Mouse (Mus musculus) limb, embryonic 13.5 days (tissue): ENCODE measurements at regions not wholly inside any gene's neighbourhood (a gene's known extent, or its start where the extent isn't known, plus 50 kb on each side); places are given as distances from the start of the nearest gene placed in this dataset.

Source experiments
- ATAC-seq: fragments of 200-750 bp; cut with Nextera tagmentation; 2 replicates; pipeline ENCODE4 v1.8.0; 2017; ENCODE audit warnings: low read depth, moderate number of reproducible peaks, moderate TSS enrichment; ENCODE audit not compliant: low FRiP score
- H3K27ac ChIP-seq: fragments of 300-500 bp; sonication (generic); 2 replicates; pipeline ENCODE4 v1.5.1; 2015; ENCODE audit warnings: inconsistent platforms, mild to moderate bottlenecking, moderate library complexity
- H3K27me3 ChIP-seq: fragments of 300-500 bp; sonication (generic); 2 replicates; pipeline ENCODE4 v1.6.1; 2015; ENCODE audit warnings: mild to moderate bottlenecking, inconsistent platforms
- H3K36me3 ChIP-seq: fragments of 300-500 bp; sonication (generic); 2 replicates; pipeline ENCODE4 v1.6.1; 2015; ENCODE audit warnings: inconsistent platforms, mild to moderate bottlenecking, moderate library complexity
- H3K4me1 ChIP-seq: fragments of 300-500 bp; sonication (generic); 2 replicates; pipeline ENCODE4 v1.6.1; 2015; ENCODE audit warnings: inconsistent platforms
- H3K4me2 ChIP-seq: fragments of 300-500 bp; sonication (generic); replicated peaks from 2 replicates; pipeline ENCODE4 v1.6.1; 2015; ENCODE audit warnings: inconsistent platforms, mild to moderate bottlenecking, moderate library complexity
- H3K4me3 ChIP-seq: fragments of 300-500 bp; sonication (generic); 2 replicates; pipeline ENCODE4 v1.5.1; 2015; ENCODE audit warnings: moderate library complexity, mild to moderate bottlenecking, inconsistent platforms
- H3K9ac ChIP-seq: fragments of 300-500 bp; sonication (generic); 2 replicates; pipeline ENCODE4 v1.6.1; 2015; ENCODE audit warnings: mild to moderate bottlenecking, inconsistent platforms
- H3K9me3 ChIP-seq: fragments of 300-500 bp; sonication (generic); 2 replicates; pipeline ENCODE4 v1.6.1; 2016; ENCODE audit warnings: inconsistent platforms
- WGBS: fragments of 180-500 bp; shearing (Covaris S2); methylation state at CpG from one replicate; pipeline ENCODE4 v1.1.7; 2015; 5-methylcytosine and 5-hydroxymethylcytosine counted together

DNA sequence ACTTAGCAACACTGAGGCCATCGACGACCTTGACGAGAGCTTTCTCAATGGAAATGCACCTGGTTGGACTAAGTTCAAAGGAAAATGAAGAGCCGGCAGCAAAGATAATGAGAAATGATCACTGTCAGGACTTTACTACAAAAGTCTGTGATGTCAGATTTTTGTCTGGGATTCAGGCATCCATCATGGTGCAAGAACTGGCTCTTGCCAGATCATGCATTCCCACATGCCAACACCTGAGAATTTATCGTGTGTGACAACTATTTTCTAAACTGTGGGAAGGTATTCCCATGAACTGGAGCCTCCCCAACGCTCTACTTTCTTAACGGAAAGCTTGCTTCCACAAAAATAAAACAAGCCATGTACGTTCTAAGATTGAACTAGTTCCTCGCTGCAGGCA is 58.1 kb downstream of the Irx6 start:
- Histone ChIP-seq H3K9ac (no peak overlapping the region), H3K36me3 (no peaks in the 10 kb centered on the region), H3K4me1 (peaks cover 18% of the 10 kb centered on the region), H3K4me3 (no peak overlapping the region), H3K27me3 (peaks cover 3% of the 10 kb centered on the region), H3K4me2 (no peak overlapping the region), H3K27ac (no peak overlapping the region), H3K9me3 (no peaks in the 10 kb centered on the region)
- WGBS = 79% methylated on average over 9 of the region's 9 CpGs
- ATAC-seq = no peak

GRCm38 (mm10) chr8:92735646-92736045 is 61.6 kb downstream of the Irx6 start:
- 49% methylated on average over 9 of the region's 9 CpGs for WGBS
- no peak overlapping the region for H3K4me3 ChIP-seq
- ATAC-seq = no peak
- H3K27ac ChIP-seq = no peak overlapping the region
- H3K36me3 ChIP-seq = no peaks in the 10 kb centered on the region
- H3K27me3 ChIP-seq = no peaks in the 10 kb centered on the region
- no peak overlapping the region for H3K4me2 ChIP-seq
- no peak overlapping the region for H3K9ac ChIP-seq
- peaks cover 15% of the 10 kb centered on the region for H3K4me1 ChIP-seq
- no peaks in the 10 kb centered on the region for H3K9me3 ChIP-seq

- H3K9me3 ChIP-seq = no peaks in the 10 kb centered on the region
- no peak overlapping the region for H3K27ac ChIP-seq
- 19% methylated on average over 1 of the region's 1 CpGs for WGBS
- peaks cover 12% of the 10 kb centered on the region for H3K4me1 ChIP-seq
- H3K9ac ChIP-seq = no peak overlapping the region
- H3K4me3 ChIP-seq = no peak overlapping the region
- H3K4me2 ChIP-seq = no peak overlapping the region
- H3K36me3 ChIP-seq = no peaks in the 10 kb centered on the region
- no peaks in the 10 kb centered on the region for H3K27me3 ChIP-seq
- ATAC-seq = no peak
These were observed 64.0 kb downstream of the Irx6 start for GRCm38 (mm10) chr8:92738080-92738479.

DNA sequence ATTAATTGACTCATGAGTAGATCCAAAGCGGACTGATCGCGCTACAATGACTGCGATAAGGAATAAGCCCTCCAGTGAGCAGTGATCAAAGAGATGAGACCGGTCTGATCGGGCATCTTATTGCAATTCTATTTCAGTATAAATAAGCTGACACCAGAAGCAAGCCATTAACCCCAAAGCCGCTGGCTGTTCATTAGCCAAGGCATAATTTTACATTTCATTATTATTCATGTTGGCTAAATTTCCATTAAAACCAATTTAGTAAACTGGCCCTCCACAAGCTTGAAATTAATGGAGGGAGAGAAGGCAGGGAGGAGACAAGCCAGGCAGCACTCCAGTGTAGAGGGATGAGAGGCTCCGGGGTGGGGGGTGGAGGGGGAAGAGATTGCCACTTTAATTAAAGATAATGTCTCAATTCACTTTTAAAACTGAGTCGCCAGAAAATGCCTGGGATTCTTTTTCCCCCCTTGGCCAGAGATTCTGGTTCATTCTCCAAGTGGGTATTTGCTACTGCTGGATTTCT is 66.3 kb downstream of the Irx6 start:
- Histone ChIP-seq H3K9me3 (no peaks in the 10 kb centered on the region), H3K27me3 (no peaks in the 10 kb centered on the region), H3K9ac (no peak overlapping the region), H3K4me1 (peaks cover 9% of the 10 kb centered on the region), H3K27ac (no peak overlapping the region), H3K4me2 (no peak overlapping the region), H3K36me3 (no peaks in the 10 kb centered on the region), H3K4me3 (no peak overlapping the region)
- ATAC-seq = no peak
- 79% methylated on average over 9 of the region's 9 CpGs for WGBS

DNA sequence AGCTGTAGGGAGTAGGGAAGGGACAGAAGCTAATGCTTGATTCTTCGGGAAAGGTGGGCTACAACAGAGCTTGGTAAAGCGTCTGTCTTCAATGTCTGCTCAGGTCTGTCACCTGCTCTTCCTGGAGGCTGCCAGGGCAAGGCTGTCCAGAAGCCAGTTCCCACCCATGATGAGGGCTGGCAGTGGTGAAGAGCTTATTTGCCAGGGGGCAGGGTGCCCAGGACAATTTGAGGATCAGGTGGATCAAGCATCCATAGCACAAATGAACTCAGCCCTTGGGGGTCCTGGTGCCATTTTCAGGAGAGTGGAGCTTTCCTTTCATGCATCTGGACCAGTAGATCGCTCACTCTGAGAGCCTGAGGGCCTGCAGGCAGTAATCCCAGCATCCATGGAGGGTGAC is 67.7 kb downstream of the Irx6 start:
- no peak overlapping the region for H3K9ac ChIP-seq
- no peaks in the 10 kb centered on the region for H3K9me3 ChIP-seq
- no peak overlapping the region for H3K4me3 ChIP-seq
- no peaks in the 10 kb centered on the region for H3K4me1 ChIP-seq
- H3K27me3 ChIP-seq = no peaks in the 10 kb centered on the region
- H3K4me2 ChIP-seq = no peak overlapping the region
- H3K27ac ChIP-seq = no peak overlapping the region
- WGBS = 80% methylated on average over 3 of the region's 3 CpGs
- H3K36me3 ChIP-seq = no peaks in the 10 kb centered on the region
- no peak for ATAC-seq

DNA sequence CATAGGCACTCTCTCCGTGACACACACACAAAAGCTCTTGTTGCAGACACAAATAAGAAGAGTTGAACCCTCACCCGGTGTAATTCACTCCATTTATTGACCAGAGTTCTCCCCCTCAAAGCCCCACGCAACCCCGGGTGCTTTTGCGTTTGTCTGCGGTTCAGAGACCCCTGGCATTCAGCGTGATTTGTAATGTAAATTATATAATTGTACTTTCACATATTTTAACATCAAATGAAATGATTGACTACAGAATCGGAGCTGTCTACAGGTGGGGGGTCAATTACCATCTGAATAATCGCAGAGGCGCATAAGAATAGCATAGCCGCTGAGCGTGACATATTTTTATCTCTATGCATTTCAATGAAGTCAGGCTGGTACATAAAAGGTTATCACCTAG is 69.0 kb downstream of the Irx6 start:
- ATAC-seq = no peak
- WGBS = 67% methylated on average over 12 of the region's 12 CpGs

DNA sequence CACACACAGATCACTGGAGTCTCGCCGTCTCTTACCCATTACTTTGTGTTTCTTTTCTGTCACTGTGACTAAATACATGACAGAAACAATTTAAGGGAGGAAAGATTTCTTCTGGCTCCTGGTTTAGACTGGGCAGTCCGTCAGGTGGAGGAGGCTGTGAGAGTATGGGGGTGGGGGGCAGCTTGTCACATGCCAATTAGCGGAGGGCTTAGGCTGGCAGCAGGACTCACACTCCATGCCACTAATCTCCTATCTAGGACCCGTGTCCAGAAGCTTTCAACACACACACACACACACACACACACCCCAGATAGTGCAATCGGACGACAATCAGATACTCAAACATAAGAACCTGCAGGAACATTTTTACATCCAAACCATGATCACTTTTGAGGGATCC is 73.0 kb downstream of the Irx6 start:
- Histone ChIP-seq H3K4me3 (no peak overlapping the region), H3K4me2 (no peak overlapping the region), H3K9me3 (no peaks in the 10 kb centered on the region), H3K27me3 (no peaks in the 10 kb centered on the region), H3K27ac (no peak overlapping the region), H3K4me1 (0 out of 2 replicates have a peak, but pooled peaks cover 7% of the 10 kb centered on the region), H3K9ac (no peak overlapping the region), H3K36me3 (no peaks in the 10 kb centered on the region)
- WGBS = 66% methylated on average over 7 of the region's 7 CpGs
- ATAC-seq = no peak

More for the DNA sequence above, 69.0 kb downstream of the Irx6 start:
- H3K27me3 ChIP-seq = no peaks in the 10 kb centered on the region
- H3K36me3 ChIP-seq = no peaks in the 10 kb centered on the region
- 0 out of 2 replicates have a peak, but pooled peaks cover 4% of the 10 kb centered on the region for H3K4me1 ChIP-seq
- H3K4me2 ChIP-seq = no peak overlapping the region
- H3K27ac ChIP-seq = no peak overlapping the region
- no peaks in the 10 kb centered on the region for H3K9me3 ChIP-seq
- no peak overlapping the region for H3K4me3 ChIP-seq
- H3K9ac ChIP-seq = no peak overlapping the region

DNA sequence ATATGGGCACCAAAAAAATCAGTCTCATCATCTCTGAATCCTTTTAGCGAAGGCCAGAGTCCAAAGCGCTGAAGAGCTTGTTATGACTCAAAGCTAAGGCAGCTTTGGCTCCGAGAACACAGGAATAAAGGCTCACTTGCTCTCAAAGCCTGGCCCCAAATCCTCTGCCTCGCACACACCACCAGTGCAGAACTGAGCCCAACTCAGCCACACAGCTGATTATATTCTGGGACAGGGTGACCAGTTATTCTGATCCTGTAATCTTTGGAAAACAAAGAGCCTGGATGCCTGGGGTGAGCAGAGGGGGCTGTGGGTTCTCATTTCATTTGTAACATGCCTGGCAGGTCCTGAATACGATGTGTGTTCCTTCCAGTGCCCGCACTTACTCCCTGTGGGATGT is 73.9 kb downstream of the Irx6 start:
- Histone ChIP-seq H3K4me2 (no peak overlapping the region), H3K9me3 (no peaks in the 10 kb centered on the region), H3K36me3 (no peaks in the 10 kb centered on the region), H3K4me3 (no peak overlapping the region), H3K27ac (no peak overlapping the region), H3K9ac (no peak overlapping the region), H3K4me1 (0 out of 2 replicates have a peak, but pooled peaks cover 7% of the 10 kb centered on the region), H3K27me3 (no peaks in the 10 kb centered on the region)
- no peak for ATAC-seq
- WGBS = 70% methylated on average over 6 of the region's 6 CpGs

DNA sequence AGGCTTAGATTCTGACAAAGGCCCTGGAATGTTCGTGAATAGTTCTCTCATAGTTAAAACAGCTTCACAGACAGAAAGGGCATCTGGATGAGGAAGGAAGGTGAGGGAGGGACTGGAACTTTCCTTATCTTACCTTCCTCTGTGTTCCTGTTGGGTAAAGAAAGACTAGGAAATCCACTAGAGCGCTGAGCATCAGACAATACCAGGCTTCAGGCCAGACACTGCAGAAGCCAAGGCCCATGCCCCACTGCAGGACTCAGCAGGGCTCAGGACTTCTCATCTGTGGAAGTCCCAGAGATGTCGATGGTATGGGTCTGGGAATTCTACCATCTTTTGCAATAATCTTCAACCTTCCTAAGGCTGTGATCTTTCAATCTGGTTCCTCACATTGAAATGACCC is 67.2 kb upstream of the Mmp2 start:
- peaks cover 10% of the 10 kb centered on the region for H3K4me1 ChIP-seq
- no peak overlapping the region for H3K4me3 ChIP-seq
- 0 out of 2 replicates have a peak, but pooled peaks cover 6% of the 10 kb centered on the region for H3K27me3 ChIP-seq
- 87% methylated on average over 3 of the region's 3 CpGs for WGBS
- H3K4me2 ChIP-seq = no peak overlapping the region
- H3K36me3 ChIP-seq = no peaks in the 10 kb centered on the region
- H3K9me3 ChIP-seq = peaks cover 4% of the 10 kb centered on the region
- no peak for ATAC-seq
- no peak overlapping the region for H3K27ac ChIP-seq
- no peak overlapping the region for H3K9ac ChIP-seq

GRCm38 (mm10) chr8:92760933-92761332 is 66.2 kb upstream of the Mmp2 start:
- no peak overlapping the region for H3K27ac ChIP-seq
- WGBS = 93% methylated on average over 6 of the region's 6 CpGs
- no peak overlapping the region for H3K9ac ChIP-seq
- H3K4me3 ChIP-seq = no peak overlapping the region
- no peak overlapping the region for H3K4me2 ChIP-seq
- no peaks in the 10 kb centered on the region for H3K36me3 ChIP-seq
- no peak for ATAC-seq
- H3K27me3 ChIP-seq = 0 out of 2 replicates have a peak, but pooled peaks cover 6% of the 10 kb centered on the region
- peaks cover 4% of the 10 kb centered on the region for H3K9me3 ChIP-seq
- H3K4me1 ChIP-seq = peaks cover 10% of the 10 kb centered on the region

- H3K36me3 ChIP-seq = no peaks in the 10 kb centered on the region
- H3K27ac ChIP-seq = no peak overlapping the region
- H3K4me2 ChIP-seq = peak overlapping the region; percentile 47
- no peak overlapping the region for H3K9ac ChIP-seq
- 0 out of 2 replicates have a peak, but pooled peaks cover 6% of the 10 kb centered on the region for H3K27me3 ChIP-seq
- H3K4me3 ChIP-seq = 0 out of 2 replicates have a peak overlapping the region, but pooled peaks have one; percentile 0
- peaks cover 4% of the 10 kb centered on the region for H3K9me3 ChIP-seq
- 8% methylated on average over 18 of the region's 18 CpGs for WGBS
- H3K4me1 ChIP-seq = peaks cover 14% of the 10 kb centered on the region
- no peak for ATAC-seq
These were observed 65.0 kb upstream of the Mmp2 start for GRCm38 (mm10) chr8:92761959-92762600.

DNA sequence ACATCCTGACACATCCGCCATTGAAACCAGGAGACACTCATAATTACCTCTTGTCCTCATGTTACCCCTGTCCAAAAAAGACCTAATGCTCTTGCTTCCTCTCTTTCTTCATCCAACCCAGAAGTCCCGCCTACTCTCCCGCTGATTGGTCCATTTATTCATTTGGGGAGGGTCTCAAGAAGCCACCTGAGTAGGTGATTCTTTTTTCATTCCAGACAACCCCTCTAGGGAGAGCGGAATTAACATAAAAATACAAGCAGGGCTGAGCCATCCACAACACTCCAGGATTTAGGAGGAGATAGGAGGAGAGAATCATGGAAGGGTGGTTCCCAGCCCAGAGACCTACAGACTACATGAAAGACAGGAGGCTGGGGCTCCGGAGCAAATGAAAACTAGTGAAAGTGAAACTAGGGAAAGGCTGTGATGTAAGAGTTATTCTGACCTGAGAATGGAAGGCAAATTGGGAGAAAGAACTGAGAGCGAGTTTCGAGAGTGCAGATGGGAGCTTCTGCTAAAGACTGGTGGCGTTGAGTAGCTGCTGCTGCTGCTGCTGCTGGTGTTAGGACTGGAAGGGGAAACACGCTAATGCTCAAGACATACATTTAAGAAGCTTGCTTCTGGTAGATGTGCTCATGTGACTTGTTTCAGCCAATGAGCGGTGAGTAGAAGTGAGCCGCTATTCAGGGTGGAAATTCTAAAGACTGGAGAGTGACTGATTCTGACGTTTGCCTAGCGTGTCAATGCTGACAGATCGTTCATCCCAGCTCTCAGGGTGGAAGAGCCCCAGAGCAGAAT is 55.0 kb upstream of the Mmp2 start:
- Histone ChIP-seq H3K9ac (no peak overlapping the region), H3K9me3 (no peaks in the 10 kb centered on the region), H3K27ac (no peak overlapping the region), H3K4me3 (no peak overlapping the region), H3K27me3 (no peaks in the 10 kb centered on the region), H3K4me2 (0 out of 2 replicates have a peak overlapping the region, but pooled peaks have one; percentile 19), H3K4me1 (peaks cover 12% of the 10 kb centered on the region; the same call in 1 of the 2 replicates), H3K36me3 (no peaks in the 10 kb centered on the region)
- ATAC-seq = no peak
- 70% methylated on average over 14 of the region's 14 CpGs for WGBS
